Mouse (Mus musculus) ES-Bruce4 (cell line): Measurements from ENCODE around the gene Rnase12.

ENCODE experiments used
- CTCF ChIP-seq: IDR thresholded peaks from one replicate; pipeline ENCODE4 v1.8.1; 2011; ENCODE audit warnings: low read depth, low read length
- EP300 ChIP-seq: IDR thresholded peaks from 2 replicates; pipeline ENCODE4 v1.6.1; 2011; ENCODE audit warnings: low read depth, low read length; ENCODE audit not compliant: insufficient read depth
- POLR2A ChIP-seq: IDR thresholded peaks from one replicate; pipeline ENCODE4 v1.8.1; 2011; ENCODE audit warnings: low read length; ENCODE audit not compliant: insufficient read depth

- no peak for TF ChIP-seq CTCF
- TF ChIP-seq POLR2A, result no peak
- TF ChIP-seq EP300, result no peak
These were observed 23.6 kb upstream of the Rnase12 start for GRCm38 (mm10) chr14:51081035-51081434.
